Mouse (Mus musculus): ENCODE data around the gene Ndufaf4.
A peak's percentile ranks its signal among the peaks of the same experiment; 100 is the strongest.
"Not testable (repeated sequence)": the region's sequence is repeated elsewhere in the genome, so short reads cannot be mapped to it uniquely, and the experiment has no call there.

- not testable (repeated sequence) for TF ChIP-seq CTCF (conservative IDR thresholded peaks at IDR 0.05; ENCODE audit: low read length); NANOG (IDR thresholded peaks at IDR 0.05; ENCODE audit: borderline replicate concordance, low read length)
- peak; percentile 9; the same call in 1 of the 2 replicates for TF ChIP-seq POU5F1 (IDR thresholded peaks at IDR 0.05; ENCODE audit: borderline replicate concordance, low read length)
Observed at GRCm38 (mm10) chr4:24889386-24889785, 8.5 kb upstream of the Ndufaf4 start.

All from E14TG2a.4 (cell line).